Mouse (Mus musculus) olfactory bulb, adult 2 months (tissue): Measurements from ENCODE around the gene Pigb.

Experiments used
- CTCF ChIP-seq: fragments of 200-500 bp; IDR thresholded peaks from 2 replicates; pipeline ENCODE4 v1.5.1; 2012; ENCODE audit warnings: low read depth, mild to moderate bottlenecking, low read length, moderate library complexity; ENCODE audit not compliant: insufficient read depth
- POLR2A ChIP-seq: fragments of 200-500 bp; IDR thresholded peaks from 2 replicates; pipeline ENCODE4 v1.6.1; 2012; ENCODE audit warnings: mild to moderate bottlenecking, low read depth, low read length, moderate library complexity; ENCODE audit not compliant: insufficient read depth

GRCm38 (mm10) chr9:73033406-73033805 lies 6.8 kb downstream of the Pigb start:
- no peak for TF ChIP-seq POLR2A
- TF ChIP-seq CTCF = no peak
